Mouse (Mus musculus): ENCODE results near the gene Galk1. TPM values are rescaled to one million over a fixed set of nuclear protein-coding genes. Genes with fewer than 3 reads are reported as not detected.
A peak's percentile ranks its signal among the peaks of the same experiment; 100 is the strongest.

The Galk1 gene
- 144 and 195 TPM in 2 replicates for total RNA-seq (2012; rRNA removed)

GRCm38 (mm10) chr11:116012262-116012947 lies at the start of gene Galk1:
TSS of gene Galk1 (minus strand) at chr11:116012719.
- peak within 1 kb of the TSS; percentile 61; the same call in 1 of the 2 replicates for H3K27ac ChIP-seq (ENCODE audit: insufficient read depth, low read depth, low read length, poor library complexity, severe bottlenecking)
- peak; percentile 91 for DNase-seq (ENCODE audit: low read depth, low spot score)
- no peaks in the 10 kb centered on the region for H3K9me3 ChIP-seq (ENCODE audit: control insufficient read depth, insufficient read depth, low read depth, low read length)
- H3K36me3 ChIP-seq (ENCODE audit: control insufficient read depth, insufficient read depth, low read length, poor library complexity, severe bottlenecking) = peaks cover 31% of the 10 kb centered on the region
- H3K9ac ChIP-seq (ENCODE audit: insufficient read depth, low read depth, low read length, poor library complexity, severe bottlenecking) = peak within 1 kb of the TSS; percentile 92
- TF ChIP-seq HCFC1 (IDR thresholded peaks at IDR 0.05; ENCODE audit: borderline replicate concordance, insufficient read depth, low read length) (no peak), ZNF384 (IDR thresholded peaks at IDR 0.05; ENCODE audit: low read depth, low read length) (no peak), MAFK (IDR thresholded peaks at IDR 0.05; ENCODE audit: insufficient read depth, low read depth, low read length) (no peak), ZC3H11A (IDR thresholded peaks at IDR 0.05; ENCODE audit: borderline replicate concordance, low read depth, low read length) (no peak), CHD2 (IDR thresholded peaks at IDR 0.05; ENCODE audit: low read depth, low read length) (no peak)
- peaks cover 2 to 13% of the 10 kb centered on the region in 2 experiments; a peak in 2 of 4 replicates for H3K4me1 ChIP-seq (ENCODE audit: control insufficient read depth in 2 of 2, insufficient read depth in 2 of 2, low read length in 2 of 2, poor library complexity in 1 of 2)
- in situ Hi-C loops (cut with MboI; ENCODE audit: low sequenced_read_pairs in 2 of 2, unreplicated experiment in 2 of 2) = no loop called here
- peak within 1 kb of the TSS; percentile 78 to 96 for H3K4me3 ChIP-seq (ENCODE audit: insufficient read depth in 1 of 2, low read depth in 1 of 2, low read length in 2 of 2, poor library complexity in 1 of 2, severe bottlenecking in 1 of 2)

DNA sequence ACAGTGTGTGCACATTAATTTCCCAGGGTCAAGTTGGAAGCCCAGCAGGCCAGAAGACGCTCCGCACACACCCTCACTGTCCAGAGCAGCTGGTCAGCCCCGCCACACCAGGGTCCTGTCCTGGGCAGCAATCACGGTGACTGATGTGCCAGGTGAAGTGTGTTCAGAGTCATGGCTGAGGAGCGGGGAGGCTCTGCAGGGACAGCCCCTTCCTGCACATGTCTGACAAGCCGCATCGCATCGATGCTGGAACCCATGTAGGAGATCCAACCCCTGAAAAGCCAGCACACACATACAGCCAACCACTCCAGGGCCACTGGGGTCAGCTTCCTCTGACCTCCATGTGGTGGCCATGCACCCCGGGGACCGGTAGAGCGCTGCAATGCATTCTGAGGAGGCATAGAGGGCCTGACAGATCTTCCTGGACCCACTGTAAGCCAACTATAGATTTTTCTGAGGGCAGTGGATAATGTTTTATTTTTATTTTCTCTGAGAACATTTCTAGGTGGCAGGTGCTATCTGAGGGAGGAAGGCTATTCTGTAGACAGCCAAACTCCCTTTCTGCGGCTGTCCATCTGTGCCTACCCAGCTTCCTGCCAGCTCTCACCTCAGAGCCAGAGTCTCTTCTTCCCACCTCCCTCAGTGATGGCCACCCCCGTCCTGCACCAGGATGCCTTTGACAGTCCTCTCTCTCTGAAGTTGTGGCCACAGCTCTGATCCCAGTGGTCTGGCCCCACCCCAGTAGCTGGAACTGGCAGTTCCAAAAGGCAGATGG lies 49.3 kb upstream of the Galk1 start:
- no peak overlapping the region for H3K27ac ChIP-seq (ENCODE audit: insufficient read depth, low read depth, low read length, poor library complexity, severe bottlenecking)
- in situ Hi-C loops (cut with MboI; ENCODE audit: low sequenced_read_pairs in 2 of 2, unreplicated experiment in 2 of 2) = no loop called here
- H3K4me3 ChIP-seq (ENCODE audit: insufficient read depth in 1 of 2, low read depth in 1 of 2, low read length in 2 of 2, poor library complexity in 1 of 2, severe bottlenecking in 1 of 2) = no peak overlapping the region
- TF ChIP-seq MAFK (IDR thresholded peaks at IDR 0.05; ENCODE audit: insufficient read depth, low read depth, low read length) (no peak), HCFC1 (IDR thresholded peaks at IDR 0.05; ENCODE audit: borderline replicate concordance, insufficient read depth, low read length) (no peak)
- DNase-seq (ENCODE audit: low read depth, low spot score) = no peak
- no peaks in the 10 kb centered on the region; a peak in 1 of 4 replicates for H3K4me1 ChIP-seq (ENCODE audit: control insufficient read depth in 2 of 2, insufficient read depth in 2 of 2, low read length in 2 of 2, poor library complexity in 1 of 2)
- H3K9me3 ChIP-seq (ENCODE audit: control insufficient read depth, insufficient read depth, low read depth, low read length) = no peaks in the 10 kb centered on the region
- no peak overlapping the region for H3K9ac ChIP-seq (ENCODE audit: insufficient read depth, low read depth, low read length, poor library complexity, severe bottlenecking)
- H3K36me3 ChIP-seq (ENCODE audit: control insufficient read depth, insufficient read depth, low read length, poor library complexity, severe bottlenecking) = peaks cover 31% of the 10 kb centered on the region

- no peak overlapping the region for H3K27ac ChIP-seq (ENCODE audit: insufficient read depth, low read depth, low read length, poor library complexity, severe bottlenecking)
- peaks cover 0 to 3% of the 10 kb centered on the region in 2 experiments; a peak in 1 of 4 replicates for H3K4me1 ChIP-seq (ENCODE audit: control insufficient read depth in 2 of 2, insufficient read depth in 2 of 2, low read length in 2 of 2, poor library complexity in 1 of 2)
- no peaks in the 10 kb centered on the region for H3K9me3 ChIP-seq (ENCODE audit: control insufficient read depth, insufficient read depth, low read depth, low read length)
- TF ChIP-seq ZNF384 (IDR thresholded peaks at IDR 0.05; ENCODE audit: low read depth, low read length) = no peak
- TF ChIP-seq HCFC1 (IDR thresholded peaks at IDR 0.05; ENCODE audit: borderline replicate concordance, insufficient read depth, low read length) = no peak
- TF ChIP-seq MAFK (IDR thresholded peaks at IDR 0.05; ENCODE audit: insufficient read depth, low read depth, low read length) = no peak
- TF ChIP-seq ZC3H11A (IDR thresholded peaks at IDR 0.05; ENCODE audit: borderline replicate concordance, low read depth, low read length) = no peak
- no peak for TF ChIP-seq CHD2 (IDR thresholded peaks at IDR 0.05; ENCODE audit: low read depth, low read length)
- H3K4me3 ChIP-seq (ENCODE audit: insufficient read depth in 1 of 2, low read depth in 1 of 2, low read length in 2 of 2, poor library complexity in 1 of 2, severe bottlenecking in 1 of 2) = no peak overlapping the region
- H3K36me3 ChIP-seq (ENCODE audit: control insufficient read depth, insufficient read depth, low read length, poor library complexity, severe bottlenecking) = peaks cover 42% of the 10 kb centered on the region
- no peak overlapping the region for H3K9ac ChIP-seq (ENCODE audit: insufficient read depth, low read depth, low read length, poor library complexity, severe bottlenecking)
- no peak for DNase-seq (ENCODE audit: low read depth, low spot score)
- in situ Hi-C loops (cut with MboI; ENCODE audit: low sequenced_read_pairs in 2 of 2, unreplicated experiment in 2 of 2) = no loop called here
These were observed 48.1 kb upstream of the Galk1 start for GRCm38 (mm10) chr11:116060596-116060995.

GRCm38 (mm10) chr11:116059691-116060025 lies 47.1 kb upstream of the Galk1 start:
- Histone ChIP-seq H3K4me3 (ENCODE audit: insufficient read depth in 1 of 2, low read depth in 1 of 2, low read length in 2 of 2, poor library complexity in 1 of 2, severe bottlenecking in 1 of 2) (no peak overlapping the region), H3K9ac (ENCODE audit: insufficient read depth, low read depth, low read length, poor library complexity, severe bottlenecking) (no peak overlapping the region), H3K27ac (ENCODE audit: insufficient read depth, low read depth, low read length, poor library complexity, severe bottlenecking) (no peak overlapping the region), H3K4me1 (ENCODE audit: control insufficient read depth in 2 of 2, insufficient read depth in 2 of 2, low read length in 2 of 2, poor library complexity in 1 of 2) (peaks cover 0 to 3% of the 10 kb centered on the region in 2 experiments; a peak in 1 of 4 replicates), H3K9me3 (ENCODE audit: control insufficient read depth, insufficient read depth, low read depth, low read length) (no peaks in the 10 kb centered on the region), H3K36me3 (ENCODE audit: control insufficient read depth, insufficient read depth, low read length, poor library complexity, severe bottlenecking) (peaks cover 51% of the 10 kb centered on the region)
- DNase-seq (ENCODE audit: low read depth, low spot score) = no peak
- in situ Hi-C loops (cut with MboI; ENCODE audit: low sequenced_read_pairs in 2 of 2, unreplicated experiment in 2 of 2) = no loop called here
- TF ChIP-seq ZC3H11A (IDR thresholded peaks at IDR 0.05; ENCODE audit: borderline replicate concordance, low read depth, low read length) (no peak), ZNF384 (IDR thresholded peaks at IDR 0.05; ENCODE audit: low read depth, low read length) (no peak), CHD2 (IDR thresholded peaks at IDR 0.05; ENCODE audit: low read depth, low read length) (no peak), HCFC1 (IDR thresholded peaks at IDR 0.05; ENCODE audit: borderline replicate concordance, insufficient read depth, low read length) (no peak), MAFK (IDR thresholded peaks at IDR 0.05; ENCODE audit: insufficient read depth, low read depth, low read length) (no peak)

Measured in ES-E14 (cell line).